Mouse (Mus musculus): ENCODE results near the gene Gpr62.

DNA sequence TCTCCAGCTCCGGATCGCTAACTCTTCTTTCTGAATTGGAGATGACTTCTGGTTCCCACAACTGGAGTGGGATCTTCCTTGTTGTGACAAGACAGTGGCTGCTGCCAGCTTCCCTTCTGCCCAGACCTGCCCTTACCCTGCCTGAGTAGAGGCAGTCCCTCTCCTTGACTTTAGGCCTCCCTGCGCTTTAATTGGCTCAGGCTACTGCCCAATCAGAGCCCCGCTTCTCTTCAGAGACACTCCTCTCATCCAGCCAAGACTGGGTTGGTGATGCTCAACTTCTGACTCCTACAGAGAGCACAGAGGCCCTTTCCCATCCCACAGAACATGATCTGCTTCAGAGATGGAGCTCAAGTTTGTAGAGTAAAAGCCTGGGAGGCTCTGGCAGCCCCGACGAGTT lies 38.5 kb upstream of the Gpr62 start:
- no peak for TF ChIP-seq POLR2A (IDR thresholded peaks at IDR 0.05; ENCODE audit: control insufficient read depth, low read depth, low read length)
- TF ChIP-seq CTCF (IDR thresholded peaks at IDR 0.05; ENCODE audit: control insufficient read depth, insufficient read depth, insufficient replicate concordance, low read depth, low read length) = no peak
